Mouse (Mus musculus): ENCODE results near the gene Nfkbia. TPM values are rescaled to one million over a fixed set of nuclear protein-coding genes. Genes with fewer than 3 reads are reported as not detected.

Nfkbia gene
- polyA plus RNA-seq, 1 experiment, result 43.2 TPM

GRCm38 (mm10) chr12:55493381-55493780, 934 bp upstream of the Nfkbia start:
- H3K36me3 ChIP-seq (ENCODE audit: control insufficient read depth, insufficient read depth), result peaks cover 32% of the 10 kb centered on the region
- TF ChIP-seq FOSL1 (IDR thresholded peaks at IDR 0.05; ENCODE audit: insufficient read depth, low read length, poor library complexity, severe bottlenecking), result no peak
- no peak for TF ChIP-seq MYOD1 (IDR thresholded peaks at IDR 0.05; ENCODE audit: control insufficient read depth, insufficient read length, low read depth)
- no peak for TF ChIP-seq CTCF (IDR thresholded peaks at IDR 0.05; ENCODE audit: control insufficient read depth, insufficient read depth, insufficient read length)
- TF ChIP-seq MYOG (IDR thresholded peaks at IDR 0.05; ENCODE audit: control insufficient read depth, extremely low read depth, insufficient read length), result no peak
- no peak for TF ChIP-seq MAX (IDR thresholded peaks at IDR 0.05)
- no peak for TF ChIP-seq CEBPB (IDR thresholded peaks at IDR 0.05; ENCODE audit: low read depth)
- H3K79me3 ChIP-seq (ENCODE audit: low read depth), result peaks cover 22% of the 10 kb centered on the region
- no peak overlapping the region for H3K4me3 ChIP-seq (ENCODE audit: insufficient read depth, poor library complexity, severe bottlenecking)
- no peak overlapping the region for H3ac ChIP-seq (ENCODE audit: control insufficient read depth, insufficient read length, low read depth)
- H3K27me3 ChIP-seq (ENCODE audit: control insufficient read depth, insufficient read depth, insufficient read length), result no peaks in the 10 kb centered on the region
- peaks cover 34% of the 10 kb centered on the region for H3K79me2 ChIP-seq (ENCODE audit: control insufficient read depth, insufficient read depth)

- Histone ChIP-seq H3K27me3 (ENCODE audit: control insufficient read depth, insufficient read depth, insufficient read length) (no peaks in the 10 kb centered on the region), H3K36me3 (ENCODE audit: control insufficient read depth, insufficient read depth) (peaks cover 36% of the 10 kb centered on the region), H3K4me3 (ENCODE audit: insufficient read depth, poor library complexity, severe bottlenecking) (peak overlapping the region; percentile 80), H3K79me2 (ENCODE audit: control insufficient read depth, insufficient read depth) (peaks cover 38% of the 10 kb centered on the region), H3ac (ENCODE audit: control insufficient read depth, insufficient read length, low read depth) (peak overlapping the region; percentile 48), H3K79me3 (ENCODE audit: low read depth) (peaks cover 22% of the 10 kb centered on the region)
- TF ChIP-seq USF1 (IDR thresholded peaks at IDR 0.05; ENCODE audit: low read depth) (no peak), FOSL1 (IDR thresholded peaks at IDR 0.05; ENCODE audit: insufficient read depth, low read length, poor library complexity, severe bottlenecking) (no peak), MAX (IDR thresholded peaks at IDR 0.05) (no peak), MYOG (IDR thresholded peaks at IDR 0.05; ENCODE audit: control insufficient read depth, extremely low read depth, insufficient read length) (no peak), CTCF (IDR thresholded peaks at IDR 0.05; ENCODE audit: control insufficient read depth, insufficient read depth, insufficient read length) (no peak), MYOD1 (IDR thresholded peaks at IDR 0.05; ENCODE audit: control insufficient read depth, insufficient read length, low read depth) (no peak), CEBPB (IDR thresholded peaks at IDR 0.05; ENCODE audit: low read depth) (no peak)
Measured at GRCm38 (mm10) chr12:55492941-55493340, 494 bp upstream of the Nfkbia start.

- Histone ChIP-seq H3K4me3 (ENCODE audit: insufficient read depth, poor library complexity, severe bottlenecking) (peak overlapping the region; percentile 80), H3K27me3 (ENCODE audit: control insufficient read depth, insufficient read depth, insufficient read length) (no peaks in the 10 kb centered on the region), H3K36me3 (ENCODE audit: control insufficient read depth, insufficient read depth) (peaks cover 48% of the 10 kb centered on the region), H3K79me3 (ENCODE audit: low read depth) (peaks cover 24% of the 10 kb centered on the region), H3ac (ENCODE audit: control insufficient read depth, insufficient read length, low read depth) (peak overlapping the region; percentile 21), H3K79me2 (ENCODE audit: control insufficient read depth, insufficient read depth) (peaks cover 41% of the 10 kb centered on the region)
- peak; percentile 0 for TF ChIP-seq CTCF (IDR thresholded peaks at IDR 0.05; ENCODE audit: control insufficient read depth, insufficient read depth, insufficient read length)
- no peak for TF ChIP-seq MYOG (IDR thresholded peaks at IDR 0.05; ENCODE audit: control insufficient read depth, extremely low read depth, insufficient read length)
- peak; percentile 11 for TF ChIP-seq MAX (IDR thresholded peaks at IDR 0.05)
- TF ChIP-seq CEBPB (IDR thresholded peaks at IDR 0.05; ENCODE audit: low read depth), result peak; percentile 92
- TF ChIP-seq FOSL1 (IDR thresholded peaks at IDR 0.05; ENCODE audit: insufficient read depth, low read length, poor library complexity, severe bottlenecking), result no peak
Measured at GRCm38 (mm10) chr12:55491516-55492183, 797 bp downstream of the Nfkbia start.

GRCm38 (mm10) chr12:55490722-55491449, 1.6 kb downstream of the Nfkbia start:
- H3ac ChIP-seq (ENCODE audit: control insufficient read depth, insufficient read length, low read depth), result peak overlapping the region; percentile 14
- peaks cover 41% of the 10 kb centered on the region for H3K79me2 ChIP-seq (ENCODE audit: control insufficient read depth, insufficient read depth)
- peaks cover 52% of the 10 kb centered on the region for H3K36me3 ChIP-seq (ENCODE audit: control insufficient read depth, insufficient read depth)
- H3K79me3 ChIP-seq (ENCODE audit: low read depth), result peaks cover 24% of the 10 kb centered on the region
- no peak for TF ChIP-seq USF1 (IDR thresholded peaks at IDR 0.05; ENCODE audit: low read depth)
- no peaks in the 10 kb centered on the region for H3K27me3 ChIP-seq (ENCODE audit: control insufficient read depth, insufficient read depth, insufficient read length)
- H3K4me3 ChIP-seq (ENCODE audit: insufficient read depth, poor library complexity, severe bottlenecking), result peak overlapping the region; percentile 80

GRCm38 (mm10) chr12:55489986-55490721, 2.3 kb downstream of the Nfkbia start:
- Histone ChIP-seq H3K27me3 (ENCODE audit: control insufficient read depth, insufficient read depth, insufficient read length) (no peaks in the 10 kb centered on the region), H3K36me3 (ENCODE audit: control insufficient read depth, insufficient read depth) (peaks cover 52% of the 10 kb centered on the region), H3K79me3 (ENCODE audit: low read depth) (peaks cover 24% of the 10 kb centered on the region), H3K4me3 (ENCODE audit: insufficient read depth, poor library complexity, severe bottlenecking) (no peak overlapping the region), H3ac (ENCODE audit: control insufficient read depth, insufficient read length, low read depth) (no peak overlapping the region), H3K79me2 (ENCODE audit: control insufficient read depth, insufficient read depth) (peaks cover 41% of the 10 kb centered on the region)
- TF ChIP-seq CEBPB (IDR thresholded peaks at IDR 0.05; ENCODE audit: low read depth) (no peak), USF1 (IDR thresholded peaks at IDR 0.05; ENCODE audit: low read depth) (no peak), MYOG (IDR thresholded peaks at IDR 0.05; ENCODE audit: control insufficient read depth, extremely low read depth, insufficient read length) (no peak), MAX (IDR thresholded peaks at IDR 0.05) (no peak), MYOD1 (IDR thresholded peaks at IDR 0.05; ENCODE audit: control insufficient read depth, insufficient read length, low read depth) (no peak), CTCF (IDR thresholded peaks at IDR 0.05; ENCODE audit: control insufficient read depth, insufficient read depth, insufficient read length) (no peak), FOSL1 (IDR thresholded peaks at IDR 0.05; ENCODE audit: insufficient read depth, low read length, poor library complexity, severe bottlenecking) (no peak)

All from C2C12 (cell line).